Mouse (Mus musculus) liver, embryonic 14.5 days (tissue): Measurements from ENCODE around the gene Emx1.

Experiments
- CTCF ChIP-seq: IDR thresholded peaks from 2 replicates; pipeline ENCODE4 v1.5.1; 2016; ENCODE audit warnings: antibody characterized with exemption, low read depth, control low read depth
- EP300 ChIP-seq: IDR thresholded peaks from 2 replicates; pipeline ENCODE4 v1.6.1; 2016; ENCODE audit warnings: antibody characterized with exemption, low read depth

DNA sequence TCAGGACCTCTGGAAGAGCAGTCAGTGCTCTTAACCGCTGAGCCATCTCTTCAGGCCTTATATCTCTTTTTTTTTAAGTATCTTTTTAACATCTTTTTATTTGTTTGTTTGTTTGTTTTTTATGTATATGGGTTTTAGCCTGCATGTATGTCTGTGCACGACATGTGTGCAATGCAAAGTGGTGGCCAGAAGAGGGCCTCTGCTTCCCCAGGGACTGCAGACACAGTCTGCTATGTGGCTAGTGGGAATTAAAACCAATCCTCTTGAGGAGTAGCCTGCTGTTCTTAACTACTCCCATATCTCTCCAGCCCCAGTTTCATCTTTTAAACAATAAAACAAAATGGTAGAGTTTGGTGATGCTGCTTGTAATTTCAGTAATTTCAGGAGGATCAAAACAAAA, 47.7 kb upstream of the Emx1 start:
- TF ChIP-seq CTCF (no peak), EP300 (no peak)
